Mouse (Mus musculus): ENCODE measurements around the gene Mcemp1.
A peak's percentile ranks its signal among the peaks of the same experiment; 100 is the strongest.

The Mcemp1 gene

GRCm38 (mm10) chr8:3671980-3672491 lies 6.5 kb downstream of the Mcemp1 start, which contains the start of gene Fcor:
TSS of gene Fcor (minus strand) at chr8:3672362.
- DNase-seq (ENCODE audit: low read depth in 1 of 2, low spot score in 2 of 2): peak in 1 of 2 experiments; percentile 72

DNA sequence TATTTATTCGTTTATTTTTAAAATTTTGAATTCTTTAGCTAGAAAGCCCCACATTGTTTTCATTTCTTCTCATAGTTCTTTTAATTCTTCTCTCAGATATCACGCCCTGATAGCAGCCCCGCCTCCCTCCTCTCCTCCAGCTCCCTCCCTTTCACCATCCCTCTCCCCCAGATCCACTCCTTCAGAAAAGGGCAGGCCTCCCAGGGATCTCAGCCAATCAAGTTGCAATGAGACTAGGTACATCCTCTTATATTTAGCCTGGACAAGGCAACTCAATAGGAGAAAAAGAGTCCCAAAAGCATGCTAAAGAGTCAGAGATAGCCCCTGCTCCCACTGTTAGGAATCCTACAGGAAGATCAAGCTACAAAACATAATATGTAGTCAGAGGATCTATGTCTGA lies 9.1 kb downstream of the Mcemp1 start:
- DNase-seq (ENCODE audit: low read depth in 1 of 2, low spot score in 2 of 2): no peak

DNA sequence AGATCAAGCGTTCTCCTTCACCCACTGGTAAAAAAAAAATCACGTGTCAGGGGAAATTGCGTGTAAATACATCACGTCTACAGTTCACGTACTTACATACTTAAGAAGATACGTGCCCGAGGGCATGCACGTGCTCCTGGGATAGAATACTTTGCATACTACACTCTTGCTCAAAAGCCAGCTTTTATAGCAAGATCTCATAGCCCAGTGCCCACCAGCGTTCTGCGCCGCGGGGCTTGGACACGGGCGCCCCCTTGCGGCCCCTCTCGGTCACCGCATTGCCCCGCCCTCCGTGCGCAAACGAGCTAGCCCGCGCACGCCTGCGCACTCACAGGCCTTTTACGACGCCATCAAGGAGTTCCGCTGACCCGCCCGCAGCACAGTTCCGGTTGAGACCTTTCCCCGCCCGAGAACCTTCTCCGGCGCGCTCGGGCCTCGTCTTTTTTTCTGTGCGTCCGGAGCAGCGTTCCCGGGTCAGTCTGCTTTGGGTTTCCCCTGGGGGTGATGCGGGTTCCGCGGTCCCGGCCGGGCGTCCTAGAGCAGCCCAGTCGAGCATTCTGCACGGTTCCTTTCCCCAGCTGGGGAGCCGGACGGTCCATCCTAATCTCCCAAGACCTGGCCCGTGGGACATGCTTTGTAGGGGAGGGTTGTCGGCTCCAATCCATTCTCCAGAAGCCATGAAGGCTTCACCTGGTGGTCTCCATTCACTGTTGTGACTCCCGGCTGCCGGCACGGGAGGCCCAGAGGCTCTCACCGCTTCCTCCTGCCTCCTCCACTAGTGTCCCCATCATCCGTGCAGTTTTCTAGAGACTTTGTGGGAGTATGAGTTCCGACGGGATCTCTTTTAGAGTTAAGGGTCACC lies 10.8 kb downstream of the Mcemp1 start, which contains the start of gene Trappc5:
Gene Trappc5 (plus strand): TSS at position 169 of the 862 bp plus-strand sequence.
- peak; percentile 77 to 91 for DNase-seq (ENCODE audit: low read depth in 1 of 2, low spot score in 2 of 2)

DNA sequence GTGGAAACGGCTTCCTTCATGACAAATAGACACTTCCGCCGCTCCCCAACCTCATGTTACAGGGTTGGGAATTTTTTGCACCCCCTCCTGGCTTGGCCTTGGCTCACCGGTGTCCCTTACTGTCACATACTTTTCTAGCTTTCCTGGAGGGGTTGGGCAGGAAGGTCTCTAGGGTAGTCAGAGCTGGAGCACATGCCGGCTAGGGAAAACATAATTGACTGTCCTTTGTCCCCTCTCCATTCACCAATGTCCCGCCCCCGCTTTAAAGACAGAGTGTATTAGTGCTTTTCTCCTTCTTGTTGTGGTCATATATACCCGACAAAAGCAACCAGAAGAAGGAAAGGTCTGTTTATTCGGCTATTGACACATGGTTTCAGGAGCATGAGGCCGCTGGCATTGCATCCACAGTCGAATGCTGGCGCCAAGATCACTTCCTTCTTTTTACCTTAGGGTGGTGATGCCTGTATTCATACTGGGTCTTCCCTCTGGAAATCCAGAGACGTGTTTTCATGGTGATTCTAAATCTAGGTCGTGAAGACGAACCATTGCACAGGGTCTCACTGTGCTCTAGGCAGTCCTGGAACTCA lies 11.5 kb downstream of the Mcemp1 start:
- no peak for DNase-seq (ENCODE audit: low read depth in 1 of 2, low spot score in 2 of 2)

GRCm38 (mm10) chr8:3678831-3679230 lies 13.3 kb downstream of the Mcemp1 start:
- DNase-seq (ENCODE audit: low read depth in 1 of 2, low spot score in 2 of 2): no peak

DNA sequence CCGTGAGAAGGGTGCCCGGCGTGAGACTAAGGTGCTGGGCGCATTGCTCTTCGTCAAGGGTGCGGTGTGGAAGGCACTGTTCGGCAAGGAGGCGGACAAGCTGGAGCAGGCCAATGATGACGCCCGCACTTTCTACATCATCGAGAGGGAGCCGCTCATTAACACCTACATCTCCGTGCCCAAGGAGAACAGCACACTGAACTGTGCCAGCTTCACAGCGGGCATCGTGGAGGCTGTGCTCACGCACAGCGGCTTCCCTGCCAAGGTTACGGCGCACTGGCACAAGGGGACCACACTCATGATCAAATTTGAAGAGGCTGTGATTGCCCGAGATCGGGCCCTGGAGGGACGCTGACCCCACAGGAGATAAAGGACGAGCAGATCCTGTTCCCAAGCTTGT lies 13.7 kb downstream of the Mcemp1 start:
- DNase-seq (ENCODE audit: low read depth in 1 of 2, low spot score in 2 of 2): no peak

GRCm38 (mm10) chr8:3679656-3680055 lies 14.1 kb downstream of the Mcemp1 start:
- DNase-seq (ENCODE audit: low read depth in 1 of 2, low spot score in 2 of 2): no peak

GRCm38 (mm10) chr8:3682435-3682834 lies 16.9 kb downstream of the Mcemp1 start:
- DNase-seq (ENCODE audit: low read depth in 1 of 2, low spot score in 2 of 2): no peak

GRCm38 (mm10) chr8:3683408-3684176 lies 18.0 kb downstream of the Mcemp1 start:
- no peak for DNase-seq (ENCODE audit: low read depth in 1 of 2, low spot score in 2 of 2)

DNA sequence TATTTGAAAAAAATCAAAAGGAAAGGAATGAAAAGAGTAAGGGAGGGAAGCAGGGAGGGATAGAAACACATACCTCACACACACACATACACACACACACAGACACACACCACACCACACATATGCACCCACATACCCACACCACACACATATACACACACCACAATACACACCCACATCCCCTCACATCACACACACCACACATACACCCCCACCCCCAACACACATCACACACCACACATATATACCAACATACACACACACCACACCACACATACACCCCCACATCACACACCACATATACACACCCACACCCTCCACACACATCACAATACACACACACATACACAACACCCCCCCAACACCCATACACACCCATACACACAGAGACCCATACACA lies 19.0 kb downstream of the Mcemp1 start:
- no peak for DNase-seq (ENCODE audit: low read depth in 1 of 2, low spot score in 2 of 2)

GRCm38 (mm10) chr8:3685422-3685821 lies 19.9 kb downstream of the Mcemp1 start:
- DNase-seq (ENCODE audit: low read depth in 1 of 2, low spot score in 2 of 2): no peak

GRCm38 (mm10) chr8:3687537-3687936 lies 22.0 kb downstream of the Mcemp1 start:
- no peak for DNase-seq (ENCODE audit: low read depth in 1 of 2, low spot score in 2 of 2)

- DNase-seq (ENCODE audit: low read depth in 1 of 2, low spot score in 2 of 2): no peak
These were observed 25.2 kb downstream of the Mcemp1 start for GRCm38 (mm10) chr8:3690774-3691173.

- DNase-seq (ENCODE audit: low read depth in 1 of 2, low spot score in 2 of 2): no peak
These were observed 28.6 kb downstream of the Mcemp1 start, which contains the start of gene Fcer2a for GRCm38 (mm10) chr8:3694121-3694520. TSS of gene Fcer2a (minus strand) at chr8:3694175.

DNA sequence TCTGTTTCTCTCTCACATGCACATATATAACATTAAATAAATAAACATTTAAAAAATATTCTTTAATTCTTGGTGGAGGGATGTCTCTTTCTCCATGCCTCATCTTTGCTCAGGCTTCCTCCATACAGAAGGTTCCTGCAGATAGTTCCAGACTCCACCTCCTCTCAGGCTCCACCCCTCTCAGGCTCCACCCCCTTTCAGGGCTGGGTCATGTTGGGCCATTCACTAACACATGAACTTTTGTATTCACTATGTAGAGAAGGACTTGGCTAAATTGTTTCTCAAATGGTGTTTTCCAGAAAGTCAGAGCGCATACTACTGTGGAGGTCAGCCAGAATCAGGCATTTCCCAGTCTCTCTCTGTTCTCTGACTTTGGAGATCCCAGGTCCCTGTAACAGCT lies 35.9 kb downstream of the Mcemp1 start:
- DNase-seq (ENCODE audit: low read depth in 1 of 2, low spot score in 2 of 2): no peak

- DNase-seq (ENCODE audit: low read depth in 1 of 2, low spot score in 2 of 2): no peak
These were observed 40.2 kb downstream of the Mcemp1 start for GRCm38 (mm10) chr8:3705711-3706110.

DNA sequence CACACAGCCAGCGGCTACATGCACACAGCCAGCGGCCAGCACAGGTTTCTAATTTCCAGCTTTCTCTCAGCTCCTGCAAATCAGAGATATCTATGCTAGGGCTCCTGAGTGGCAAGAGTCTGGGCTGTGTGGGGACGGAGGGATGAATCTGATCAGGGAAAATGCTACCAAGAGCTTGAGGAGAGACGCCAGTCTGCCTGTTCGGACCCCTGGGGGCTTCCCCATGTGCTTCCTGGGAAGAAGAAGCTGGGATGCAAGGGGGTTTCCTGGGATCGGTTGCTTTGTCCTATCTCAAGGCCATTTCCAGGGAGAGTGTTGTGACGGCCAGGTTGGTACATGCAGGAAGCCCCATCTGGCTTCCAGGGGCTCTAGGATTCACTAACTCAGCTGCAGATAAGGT lies 42.1 kb downstream of the Mcemp1 start:
- DNase-seq (ENCODE audit: low read depth in 1 of 2, low spot score in 2 of 2): no peak

DNA sequence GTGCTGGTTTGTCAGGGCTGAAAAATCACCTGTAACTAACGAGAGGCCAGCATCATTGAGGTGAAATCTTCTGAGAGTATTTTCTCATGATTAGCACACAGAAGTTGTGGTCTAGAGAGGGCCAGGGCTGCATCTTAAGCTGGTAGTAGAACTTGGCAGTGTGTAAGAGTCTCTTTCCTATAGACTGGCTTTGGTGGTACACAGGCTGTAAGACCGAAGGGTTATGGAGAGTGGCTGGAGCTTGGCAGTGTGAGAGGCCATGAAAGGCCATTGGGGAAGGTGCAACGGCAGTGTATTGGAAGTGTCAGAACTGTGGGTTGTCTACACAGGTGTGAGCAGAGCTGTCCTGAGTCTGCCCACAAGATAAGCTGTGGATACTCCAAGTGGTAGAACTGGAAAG lies 44.8 kb downstream of the Mcemp1 start:
- no peak for DNase-seq (ENCODE audit: low read depth in 1 of 2, low spot score in 2 of 2)

DNA sequence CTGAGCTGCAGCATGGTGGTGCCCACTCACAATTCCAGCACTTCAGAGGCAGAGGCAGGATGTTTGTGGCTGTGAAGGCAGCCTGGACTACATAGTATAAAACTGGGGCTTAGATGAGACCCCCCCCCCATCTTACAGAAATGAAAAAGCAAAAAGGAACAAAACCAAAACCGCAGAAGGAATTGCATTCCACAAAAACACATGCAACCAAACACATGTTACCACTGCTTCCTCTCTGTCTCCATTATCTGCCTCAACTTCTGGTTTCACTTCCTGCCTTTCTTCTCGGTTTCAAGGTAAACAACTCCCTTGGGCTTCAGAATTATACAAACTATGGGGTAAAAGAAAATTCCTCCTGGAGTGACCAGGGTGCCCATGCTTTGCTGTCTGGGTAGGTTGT lies 46.1 kb downstream of the Mcemp1 start:
- peak in 1 of 2 experiments; percentile 17 for DNase-seq (ENCODE audit: low read depth in 1 of 2, low spot score in 2 of 2)

- no peak for DNase-seq (ENCODE audit: low read depth in 1 of 2, low spot score in 2 of 2)
These were observed 51.9 kb downstream of the Mcemp1 start for GRCm38 (mm10) chr8:3717321-3717954.

DNA sequence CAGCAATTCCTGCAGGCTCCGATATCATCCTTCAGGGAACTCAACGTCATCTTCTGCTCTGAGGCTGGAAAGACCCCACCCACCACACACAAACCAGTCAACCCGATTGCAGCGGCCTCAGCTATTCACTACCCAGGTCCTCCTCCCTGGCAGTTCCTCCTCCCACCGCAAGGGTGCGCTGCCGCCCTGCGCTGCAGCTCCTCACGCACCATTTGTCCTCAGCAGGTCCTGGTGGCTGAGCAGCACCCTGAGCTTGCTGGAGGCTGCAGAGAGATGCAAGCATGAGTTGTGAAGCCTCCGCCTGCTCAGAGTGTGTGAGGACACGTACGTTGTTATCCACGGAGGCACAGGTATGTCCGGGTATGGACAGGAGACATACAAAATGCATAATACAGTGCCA lies 53.0 kb downstream of the Mcemp1 start:
- DNase-seq (ENCODE audit: low read depth in 1 of 2, low spot score in 2 of 2): peak; percentile 54 to 69
